Mouse (Mus musculus): ENCODE measurements around the gene Lsm5. TPM values are rescaled to one million over a fixed set of nuclear protein-coding genes. Genes with fewer than 3 reads are reported as not detected.

The Lsm5 gene
- polyA plus RNA-seq (2012; rRNA removed) = 7.3 and 7.7 TPM in 2 replicates

- WGBS = 1% methylated on average over 46 of the region's 46 CpGs
- TF ChIP-seq CTCF (IDR thresholded peaks at IDR 0.05; ENCODE audit: borderline replicate concordance, control insufficient read depth, extremely low read depth, insufficient read depth, low read length, poor library complexity) (0 out of 2 replicates have a peak, but pooled peaks have one; percentile 33), POLR2A (IDR thresholded peaks at IDR 0.05; ENCODE audit: control insufficient read depth, extremely low read depth, insufficient read depth, low read length, poor library complexity) (0 out of 2 replicates have a peak, but pooled peaks have one; percentile 28)
- H3K27ac ChIP-seq (ENCODE audit: control insufficient read depth, insufficient read depth, low read length) = no peak within 1 kb of the TSS
- no peaks in the 10 kb centered on the region for H3K36me3 ChIP-seq (ENCODE audit: control insufficient read depth, insufficient read depth, low read length)
- no peaks in the 10 kb centered on the region for H3K27me3 ChIP-seq (ENCODE audit: control insufficient read depth, insufficient read depth, low read length)
- peak within 1 kb of the TSS; percentile 99 for H3K4me3 ChIP-seq (ENCODE audit: control insufficient read depth, insufficient read depth, low read length)
- peak; percentile 88 for DNase-seq
- no peaks in the 10 kb centered on the region; the same call in 1 of the 2 replicates for H3K4me1 ChIP-seq (replicated peaks; ENCODE audit: control insufficient read depth, insufficient read depth, low read length)
These were observed at the start of gene Lsm5 for GRCm38 (mm10) chr6:56703931-56704900. Lsm5 (minus strand) TSS chr6:56704710.

- H3K27ac ChIP-seq (ENCODE audit: control insufficient read depth, insufficient read depth, low read length) = no peak overlapping the region
- WGBS = 81% methylated on average over 3 of the region's 3 CpGs
- no peak overlapping the region for H3K4me3 ChIP-seq (ENCODE audit: control insufficient read depth, insufficient read depth, low read length)
- H3K36me3 ChIP-seq (ENCODE audit: control insufficient read depth, insufficient read depth, low read length) = peaks cover 62% of the 10 kb centered on the region
- H3K27me3 ChIP-seq (ENCODE audit: control insufficient read depth, insufficient read depth, low read length) = no peaks in the 10 kb centered on the region
- no peak for DNase-seq
- no peaks in the 10 kb centered on the region for H3K4me1 ChIP-seq (replicated peaks; ENCODE audit: control insufficient read depth, insufficient read depth, low read length)
- TF ChIP-seq CTCF (IDR thresholded peaks at IDR 0.05; ENCODE audit: borderline replicate concordance, control insufficient read depth, extremely low read depth, insufficient read depth, low read length, poor library complexity) (no peak), POLR2A (IDR thresholded peaks at IDR 0.05; ENCODE audit: control insufficient read depth, extremely low read depth, insufficient read depth, low read length, poor library complexity) (no peak)
These were observed 49.2 kb upstream of the Lsm5 start for GRCm38 (mm10) chr6:56753719-56754118.

DNA sequence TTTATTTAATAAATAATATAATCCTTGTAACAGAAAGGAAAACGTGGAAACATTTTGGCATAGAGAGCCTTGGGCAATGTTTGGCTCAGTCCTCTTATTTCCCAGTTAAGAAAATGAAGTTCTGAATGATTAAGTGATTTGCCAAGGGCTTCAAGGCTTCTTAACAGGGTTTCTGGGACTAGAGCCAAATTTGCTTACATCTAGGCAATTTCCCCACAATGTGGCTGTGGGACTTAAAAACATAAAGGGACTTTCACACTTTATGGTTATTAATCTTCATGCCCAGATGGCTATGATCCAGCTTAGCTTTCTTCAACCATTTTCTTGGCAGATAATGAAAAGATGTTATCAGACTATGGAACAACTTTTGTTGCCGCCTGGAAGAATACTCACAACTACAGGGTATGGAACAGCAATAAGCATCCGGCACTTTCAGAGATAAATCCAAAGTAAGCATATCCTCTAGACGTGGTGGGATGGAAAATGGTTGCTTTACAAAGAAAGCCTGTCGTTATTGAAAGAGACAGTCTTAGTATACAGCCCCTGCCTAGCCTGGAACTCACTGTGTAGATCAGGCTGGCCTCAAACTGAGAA is 41.5 kb upstream of the Lsm5 start:
- H3K27ac ChIP-seq (ENCODE audit: control insufficient read depth, insufficient read depth, low read length) = no peak overlapping the region
- H3K4me3 ChIP-seq (ENCODE audit: control insufficient read depth, insufficient read depth, low read length) = no peak overlapping the region
- WGBS = 95% methylated on average over 5 of the region's 5 CpGs
- no peaks in the 10 kb centered on the region for H3K27me3 ChIP-seq (ENCODE audit: control insufficient read depth, insufficient read depth, low read length)
- no peak for DNase-seq
- TF ChIP-seq POLR2A (IDR thresholded peaks at IDR 0.05; ENCODE audit: control insufficient read depth, extremely low read depth, insufficient read depth, low read length, poor library complexity) (no peak), CTCF (IDR thresholded peaks at IDR 0.05; ENCODE audit: borderline replicate concordance, control insufficient read depth, extremely low read depth, insufficient read depth, low read length, poor library complexity) (no peak)
- peaks cover 29% of the 10 kb centered on the region for H3K36me3 ChIP-seq (ENCODE audit: control insufficient read depth, insufficient read depth, low read length)
- no peaks in the 10 kb centered on the region for H3K4me1 ChIP-seq (replicated peaks; ENCODE audit: control insufficient read depth, insufficient read depth, low read length)

GRCm38 (mm10) chr6:56732545-56732944 is 28.0 kb upstream of the Lsm5 start:
- DNase-seq = no peak
- no peaks in the 10 kb centered on the region for H3K4me1 ChIP-seq (replicated peaks; ENCODE audit: control insufficient read depth, insufficient read depth, low read length)
- H3K27me3 ChIP-seq (ENCODE audit: control insufficient read depth, insufficient read depth, low read length) = no peaks in the 10 kb centered on the region
- no peak overlapping the region for H3K4me3 ChIP-seq (ENCODE audit: control insufficient read depth, insufficient read depth, low read length)
- H3K36me3 ChIP-seq (ENCODE audit: control insufficient read depth, insufficient read depth, low read length) = peaks cover 66% of the 10 kb centered on the region
- no peak overlapping the region for H3K27ac ChIP-seq (ENCODE audit: control insufficient read depth, insufficient read depth, low read length)
- 93% methylated on average over 2 of the region's 2 CpGs for WGBS
- TF ChIP-seq POLR2A (IDR thresholded peaks at IDR 0.05; ENCODE audit: control insufficient read depth, extremely low read depth, insufficient read depth, low read length, poor library complexity) (no peak), CTCF (IDR thresholded peaks at IDR 0.05; ENCODE audit: borderline replicate concordance, control insufficient read depth, extremely low read depth, insufficient read depth, low read length, poor library complexity) (no peak)

- Histone ChIP-seq H3K27me3 (ENCODE audit: control insufficient read depth, insufficient read depth, low read length) (no peaks in the 10 kb centered on the region), H3K27ac (ENCODE audit: control insufficient read depth, insufficient read depth, low read length) (no peak overlapping the region), H3K36me3 (ENCODE audit: control insufficient read depth, insufficient read depth, low read length) (peaks cover 19% of the 10 kb centered on the region), H3K4me3 (ENCODE audit: control insufficient read depth, insufficient read depth, low read length) (no peak overlapping the region), H3K4me1 (replicated peaks; ENCODE audit: control insufficient read depth, insufficient read depth, low read length) (no peaks in the 10 kb centered on the region)
- TF ChIP-seq CTCF (IDR thresholded peaks at IDR 0.05; ENCODE audit: borderline replicate concordance, control insufficient read depth, extremely low read depth, insufficient read depth, low read length, poor library complexity) (no peak), POLR2A (IDR thresholded peaks at IDR 0.05; ENCODE audit: control insufficient read depth, extremely low read depth, insufficient read depth, low read length, poor library complexity) (no peak)
- 88% methylated on average over 3 of the region's 3 CpGs for WGBS
- DNase-seq = no peak
These were observed 16.4 kb upstream of the Lsm5 start for GRCm38 (mm10) chr6:56720877-56721276.

DNA sequence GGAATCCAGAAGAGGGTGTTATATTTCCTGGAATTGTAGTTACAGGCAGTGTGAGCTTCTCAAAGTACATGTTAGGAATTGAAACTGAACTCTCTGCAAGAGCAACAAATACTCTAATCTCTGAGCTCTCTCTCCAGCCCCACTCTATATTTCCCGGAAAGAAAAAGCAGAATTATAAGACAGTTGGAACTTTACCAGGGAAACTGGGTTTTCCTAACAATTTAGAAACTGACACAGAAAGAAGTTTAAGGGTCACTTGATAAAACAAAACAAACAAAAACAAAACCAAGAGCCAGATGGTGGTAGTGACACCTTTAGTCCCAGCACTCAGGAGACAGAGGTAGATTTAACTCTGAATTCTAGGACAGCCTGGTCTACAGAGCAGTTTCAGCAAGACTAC is 14.6 kb upstream of the Lsm5 start:
- Histone ChIP-seq H3K27me3 (ENCODE audit: control insufficient read depth, insufficient read depth, low read length) (no peaks in the 10 kb centered on the region), H3K4me3 (ENCODE audit: control insufficient read depth, insufficient read depth, low read length) (no peak overlapping the region), H3K4me1 (replicated peaks; ENCODE audit: control insufficient read depth, insufficient read depth, low read length) (no peaks in the 10 kb centered on the region), H3K36me3 (ENCODE audit: control insufficient read depth, insufficient read depth, low read length) (peaks cover 7% of the 10 kb centered on the region; the same call in 1 of the 2 replicates), H3K27ac (ENCODE audit: control insufficient read depth, insufficient read depth, low read length) (no peak overlapping the region)
- TF ChIP-seq POLR2A (IDR thresholded peaks at IDR 0.05; ENCODE audit: control insufficient read depth, extremely low read depth, insufficient read depth, low read length, poor library complexity) (no peak), CTCF (IDR thresholded peaks at IDR 0.05; ENCODE audit: borderline replicate concordance, control insufficient read depth, extremely low read depth, insufficient read depth, low read length, poor library complexity) (no peak)
- no peak for DNase-seq
- WGBS = 98% methylated on average over 1 of the region's 1 CpGs

Data from thymus, adult 2 months (tissue).